Mouse (Mus musculus) kidney, adult 2 months (tissue): ENCODE measurements at regions not wholly inside any gene's neighbourhood (a gene's known extent, or its start where the extent isn't known, plus 50 kb on each side); places are given as distances from the start of the nearest gene placed in this dataset.
A peak's percentile ranks its signal among the peaks of the same experiment; 100 is the strongest.

Experiments used
- DNase-seq: peaks from one replicate; pipeline ENCODE4 v3.0.0; 2021
- H3K27ac ChIP-seq: fragments of 200-500 bp; 2 replicates; pipeline ENCODE4 v1.5.1; 2012; ENCODE audit warnings: low read depth, low read length, control low read depth, inconsistent platforms; ENCODE audit not compliant: insufficient read depth
- H3K27me3 ChIP-seq: fragments of 200-500 bp; replicated peaks from 2 replicates; pipeline ENCODE4 v1.6.1; 2012; ENCODE audit warnings: mild to moderate bottlenecking, moderate library complexity, low read length, inconsistent platforms; ENCODE audit not compliant: control insufficient read depth, insufficient read depth
- H3K36me3 ChIP-seq: fragments of 200-500 bp; 2 replicates; pipeline ENCODE4 v1.6.1; 2012; ENCODE audit warnings: mild to moderate bottlenecking, moderate library complexity, low read length, inconsistent platforms; ENCODE audit not compliant: control insufficient read depth, insufficient read depth
- H3K4me1 ChIP-seq: fragments of 200-500 bp; 2 replicates; pipeline ENCODE4 v1.6.1; 2011; ENCODE audit warnings: low read length; ENCODE audit not compliant: control insufficient read depth, insufficient read depth
- H3K4me3 ChIP-seq: fragments of 200-500 bp; 2 replicates; pipeline ENCODE4 v1.5.1; 2011; ENCODE audit warnings: mild to moderate bottlenecking, low read depth, low read length, control low read depth; ENCODE audit not compliant: insufficient read depth
- CTCF ChIP-seq: fragments of 200-500 bp; conservative IDR thresholded peaks from 2 replicates; pipeline ENCODE4 v1.5.1; 2011; ENCODE audit warnings: low read depth, mild to moderate bottlenecking, control low read depth, low read length, moderate library complexity, mixed read lengths; ENCODE audit not compliant: insufficient read depth, insufficient read length
- POLR2A ChIP-seq: fragments of 200-500 bp; IDR thresholded peaks from one replicate; pipeline ENCODE4 v1.6.1; 2011; ENCODE audit warnings: low read depth, low read length, control low read depth
- WGBS: fragments of 180-500 bp; shearing (Covaris S2); methylation state at CpG from one replicate; pipeline ENCODE4 v1.1.7; 2018; 5-methylcytosine and 5-hydroxymethylcytosine counted together

- Histone ChIP-seq H3K36me3 (no peaks in the 10 kb centered on the region), H3K27me3 (no peaks in the 10 kb centered on the region; the same call in 1 of the 2 replicates), H3K4me3 (no peak overlapping the region), H3K4me1 (no peaks in the 10 kb centered on the region), H3K27ac (no peak overlapping the region)
- whole genome bisulfite sequencing = 72% methylated on average over 6 of the region's 6 CpGs
- no peak for TF ChIP-seq CTCF
- no peak for TF ChIP-seq POLR2A
- no peak for DNase-seq
Observed at GRCm38 (mm10) chr1:121046581-121046980, 285.8 kb downstream of the Insig2 start.

GRCm38 (mm10) chr1:121047406-121047805, 285.0 kb downstream of the Insig2 start:
- H3K27me3 ChIP-seq = no peaks in the 10 kb centered on the region; the same call in 1 of the 2 replicates
- no peaks in the 10 kb centered on the region for H3K4me1 ChIP-seq
- whole genome bisulfite sequencing = 48% methylated on average over 2 of the region's 2 CpGs
- no peak overlapping the region for H3K4me3 ChIP-seq
- H3K27ac ChIP-seq = no peak overlapping the region
- no peaks in the 10 kb centered on the region for H3K36me3 ChIP-seq
- DNase-seq = no peak
- TF ChIP-seq POLR2A = no peak
- no peak for TF ChIP-seq CTCF

GRCm38 (mm10) chr1:121049684-121050083, 282.7 kb downstream of the Insig2 start:
- Histone ChIP-seq H3K27me3 (no peaks in the 10 kb centered on the region; the same call in 1 of the 2 replicates), H3K4me1 (no peaks in the 10 kb centered on the region), H3K4me3 (no peak overlapping the region), H3K36me3 (no peaks in the 10 kb centered on the region), H3K27ac (no peak overlapping the region)
- no peak for DNase-seq
- 85% methylated on average over 4 of the region's 4 CpGs for WGBS
- no peak for TF ChIP-seq CTCF
- TF ChIP-seq POLR2A = no peak

GRCm38 (mm10) chr1:121050695-121051495, 281.5 kb downstream of the Insig2 start:
- no peaks in the 10 kb centered on the region for H3K36me3 ChIP-seq
- TF ChIP-seq POLR2A (no peak), CTCF (no peak)
- no peaks in the 10 kb centered on the region for H3K4me1 ChIP-seq
- no peak overlapping the region for H3K4me3 ChIP-seq
- no peak overlapping the region for H3K27ac ChIP-seq
- no peaks in the 10 kb centered on the region; the same call in 1 of the 2 replicates for H3K27me3 ChIP-seq
- no peak for DNase-seq
- WGBS = 13% methylated on average over 12 of the region's 12 CpGs

- Histone ChIP-seq H3K4me1 (no peaks in the 10 kb centered on the region), H3K27ac (no peak overlapping the region), H3K36me3 (no peaks in the 10 kb centered on the region), H3K4me3 (no peak overlapping the region), H3K27me3 (no peaks in the 10 kb centered on the region; the same call in 1 of the 2 replicates)
- no peak for TF ChIP-seq POLR2A
- TF ChIP-seq CTCF = no peak
- DNase-seq = no peak
- WGBS = 58% methylated on average over 6 of the region's 6 CpGs
Observed at GRCm38 (mm10) chr1:121051496-121052119, 280.8 kb downstream of the Insig2 start.

GRCm38 (mm10) chr1:121052120-121052501, 280.3 kb downstream of the Insig2 start:
- H3K4me1 ChIP-seq = no peaks in the 10 kb centered on the region
- H3K36me3 ChIP-seq = no peaks in the 10 kb centered on the region
- no peak for DNase-seq
- H3K4me3 ChIP-seq = no peak overlapping the region
- TF ChIP-seq CTCF (no peak), POLR2A (no peak)
- WGBS = 89% methylated on average over 5 of the region's 5 CpGs
- H3K27ac ChIP-seq = no peak overlapping the region
- H3K27me3 ChIP-seq = no peaks in the 10 kb centered on the region; the same call in 1 of the 2 replicates

GRCm38 (mm10) chr1:121053692-121054091, 278.7 kb downstream of the Insig2 start:
- H3K4me1 ChIP-seq = no peaks in the 10 kb centered on the region
- H3K27ac ChIP-seq = no peak overlapping the region
- WGBS = 31% methylated on average over 11 of the region's 11 CpGs
- no peak overlapping the region for H3K4me3 ChIP-seq
- TF ChIP-seq POLR2A = no peak
- TF ChIP-seq CTCF = 0 out of 2 replicates have a peak, but pooled peaks have one; percentile 13
- no peaks in the 10 kb centered on the region for H3K36me3 ChIP-seq
- H3K27me3 ChIP-seq = no peaks in the 10 kb centered on the region
- DNase-seq = no peak
